Mouse (Mus musculus): ENCODE results near the gene Vmo1.

The Vmo1 gene

GRCm38 (mm10) chr11:70467902-70468619 is 46.4 kb downstream of the Vmo1 start:
- no peak for DNase-seq

- DNase-seq = no peak
These were observed 48.6 kb downstream of the Vmo1 start for GRCm38 (mm10) chr11:70465824-70466223.

- DNase-seq = no peak
These were observed 49.2 kb downstream of the Vmo1 start for GRCm38 (mm10) chr11:70465211-70465610.

- no peak for DNase-seq
These were observed 50.4 kb downstream of the Vmo1 start for GRCm38 (mm10) chr11:70463970-70464369.

All from spleen, adult 18-20 months (tissue).